Mouse (Mus musculus): ENCODE results near the gene Prpf8. TPM values are rescaled to one million over a fixed set of nuclear protein-coding genes. Genes with fewer than 3 reads are reported as not detected.

Gene Prpf8
- polyA plus RNA-seq, 1 experiment from 2014 or later = 15.8 TPM

DNA sequence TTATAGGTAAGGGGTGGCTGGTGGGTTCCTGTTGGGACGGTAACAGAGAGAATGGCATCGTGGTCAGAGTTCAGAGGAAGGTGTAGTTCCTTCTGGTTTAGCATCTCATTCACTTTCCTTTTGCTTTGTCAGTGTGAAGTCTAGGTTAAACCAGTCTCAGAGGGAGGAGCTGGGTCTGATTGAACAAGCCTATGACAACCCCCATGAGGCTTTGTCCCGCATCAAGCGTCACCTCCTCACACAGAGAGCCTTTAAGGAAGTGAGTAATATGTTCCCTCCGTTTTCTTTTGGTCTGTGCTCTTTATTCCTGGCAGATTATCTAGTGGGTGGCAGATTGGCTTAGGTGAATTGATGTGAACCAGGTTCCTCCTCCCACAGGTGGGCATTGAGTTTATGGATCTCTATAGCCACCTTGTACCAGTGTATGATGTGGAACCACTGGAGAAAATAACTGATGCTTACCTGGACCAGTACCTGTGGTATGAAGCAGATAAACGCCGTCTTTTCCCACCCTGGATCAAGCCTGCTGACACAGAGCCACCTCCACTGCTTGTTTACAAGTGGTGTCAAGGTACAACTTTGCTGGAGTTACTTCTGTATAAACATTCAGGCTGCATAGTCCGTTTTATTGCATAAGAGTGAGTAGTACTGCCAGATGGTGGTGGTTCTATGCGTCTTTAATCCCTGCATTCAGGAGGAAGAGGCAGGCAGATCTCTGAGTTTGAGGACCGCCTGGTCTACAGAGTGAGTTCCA is 7.9 kb downstream of the Prpf8 start:
- Histone ChIP-seq H3K27ac (replicated peaks) (no peak overlapping the region), H3K4me2 (replicated peaks; ENCODE audit: low read depth) (no peak overlapping the region), H3K9ac (ENCODE audit: low read length) (no peak overlapping the region), H3K27me3 (ENCODE audit: control insufficient read depth, insufficient read depth, low read length) (no peaks in the 10 kb centered on the region), H3K36me3 (ENCODE audit: control insufficient read depth, insufficient read depth, low read length) (peaks cover 77% of the 10 kb centered on the region), H3K4me1 (replicated peaks; ENCODE audit: control insufficient read depth, insufficient read depth) (no peaks in the 10 kb centered on the region), H3K9me3 (ENCODE audit: control insufficient read depth, low read length) (no peaks in the 10 kb centered on the region), H3K4me3 (ENCODE audit: low read depth, low read length) (no peak overlapping the region)
- no peak for DNase-seq (ENCODE audit: low spot score)
- peak; percentile 70 for ATAC-seq (ENCODE audit: low FRiP score, low TSS enrichment)
- 88% methylated on average over 10 of the region's 10 CpGs for WGBS
- TF ChIP-seq EP300 (optimal IDR thresholded peaks at IDR 0.05) (no peak), CTCF (IDR thresholded peaks at IDR 0.05; ENCODE audit: low read depth) (no peak)

DNA sequence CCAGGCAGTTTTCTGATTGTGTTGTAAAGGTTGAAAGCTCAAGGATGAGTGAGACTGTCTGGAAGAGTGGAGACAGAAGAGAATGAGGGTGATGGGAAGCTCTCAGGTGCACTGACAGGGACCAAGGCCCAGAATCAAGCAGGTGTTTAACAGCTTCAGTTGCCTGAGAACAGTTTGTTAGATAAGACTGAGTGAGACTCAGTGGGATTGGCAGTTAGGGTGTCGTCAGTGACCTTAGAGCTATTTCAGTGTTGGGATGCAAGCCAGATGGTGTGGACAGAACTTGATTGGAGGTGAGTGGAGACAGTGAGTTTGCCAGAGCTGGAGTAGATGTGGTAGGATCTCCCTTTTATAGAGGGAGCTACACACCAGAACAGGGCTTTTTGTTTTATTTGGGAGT is 11.5 kb downstream of the Prpf8 start:
- H3K36me3 ChIP-seq (ENCODE audit: control insufficient read depth, insufficient read depth, low read length) = peaks cover 75% of the 10 kb centered on the region
- H3K4me3 ChIP-seq (ENCODE audit: low read depth, low read length) = no peak overlapping the region
- H3K9ac ChIP-seq (ENCODE audit: low read length) = no peak overlapping the region
- no peaks in the 10 kb centered on the region for H3K27me3 ChIP-seq (ENCODE audit: control insufficient read depth, insufficient read depth, low read length)
- H3K9me3 ChIP-seq (ENCODE audit: control insufficient read depth, low read length) = no peaks in the 10 kb centered on the region
- no peak overlapping the region for H3K27ac ChIP-seq (replicated peaks)
- no peak overlapping the region for H3K4me2 ChIP-seq (replicated peaks; ENCODE audit: low read depth)
- ATAC-seq (ENCODE audit: low FRiP score, low TSS enrichment) (no peak), DNase-seq (ENCODE audit: low spot score) (no peak)
- 63% methylated on average over 1 of the region's 1 CpGs for WGBS
- H3K4me1 ChIP-seq (replicated peaks; ENCODE audit: control insufficient read depth, insufficient read depth) = no peaks in the 10 kb centered on the region
- no peak for TF ChIP-seq EP300 (optimal IDR thresholded peaks at IDR 0.05)
- no peak for TF ChIP-seq CTCF (IDR thresholded peaks at IDR 0.05; ENCODE audit: low read depth)

DNA sequence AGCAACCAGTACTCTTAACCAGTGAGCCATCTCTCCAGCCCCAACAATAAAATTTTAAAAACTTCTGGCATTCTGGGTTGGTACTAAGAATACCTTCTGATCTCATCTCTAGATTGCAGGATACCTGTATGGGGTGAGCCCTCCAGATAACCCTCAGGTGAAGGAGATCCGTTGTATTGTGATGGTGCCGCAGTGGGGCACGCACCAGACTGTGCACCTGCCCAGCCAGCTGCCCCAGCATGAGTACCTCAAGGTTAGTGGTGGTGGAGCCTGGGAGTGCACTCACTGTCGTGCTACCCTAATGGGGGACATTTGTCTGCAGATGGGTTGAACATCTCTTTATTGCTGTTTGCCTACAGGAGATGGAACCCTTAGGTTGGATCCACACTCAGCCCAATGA is 21.5 kb downstream of the Prpf8 start:
- Histone ChIP-seq H3K9me3 (ENCODE audit: control insufficient read depth, low read length) (no peaks in the 10 kb centered on the region), H3K36me3 (ENCODE audit: control insufficient read depth, insufficient read depth, low read length) (peaks cover 33% of the 10 kb centered on the region), H3K4me3 (ENCODE audit: low read depth, low read length) (no peak overlapping the region), H3K27me3 (ENCODE audit: control insufficient read depth, insufficient read depth, low read length) (no peaks in the 10 kb centered on the region), H3K9ac (ENCODE audit: low read length) (no peak overlapping the region), H3K27ac (replicated peaks) (no peak overlapping the region), H3K4me2 (replicated peaks; ENCODE audit: low read depth) (no peak overlapping the region), H3K4me1 (replicated peaks; ENCODE audit: control insufficient read depth, insufficient read depth) (peaks cover 3% of the 10 kb centered on the region; the same call in 1 of the 2 replicates)
- WGBS = 90% methylated on average over 4 of the region's 4 CpGs
- ATAC-seq (ENCODE audit: low FRiP score, low TSS enrichment) (no peak), DNase-seq (ENCODE audit: low spot score) (no peak)
- no peak for TF ChIP-seq EP300 (optimal IDR thresholded peaks at IDR 0.05)
- no peak for TF ChIP-seq CTCF (IDR thresholded peaks at IDR 0.05; ENCODE audit: low read depth)

DNA sequence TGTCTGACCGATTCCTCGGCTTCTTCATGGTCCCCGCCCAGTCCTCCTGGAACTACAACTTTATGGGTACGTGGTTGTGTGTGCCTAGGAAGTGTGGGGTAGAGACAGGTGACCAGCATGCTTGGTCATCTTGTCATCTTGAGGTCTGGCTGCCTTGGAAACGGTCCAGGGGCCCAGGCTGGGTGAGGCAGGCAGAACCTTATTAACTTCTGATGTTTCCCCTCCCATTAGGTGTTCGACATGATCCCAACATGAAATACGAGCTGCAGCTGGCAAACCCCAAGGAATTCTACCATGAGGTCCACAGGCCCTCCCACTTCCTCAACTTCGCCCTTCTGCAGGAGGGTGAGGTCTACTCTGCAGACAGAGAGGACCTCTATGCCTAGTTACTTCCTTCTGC is 22.3 kb downstream of the Prpf8 start:
- Histone ChIP-seq H3K27me3 (ENCODE audit: control insufficient read depth, insufficient read depth, low read length) (no peaks in the 10 kb centered on the region), H3K9me3 (ENCODE audit: control insufficient read depth, low read length) (no peaks in the 10 kb centered on the region), H3K36me3 (ENCODE audit: control insufficient read depth, insufficient read depth, low read length) (peaks cover 27% of the 10 kb centered on the region), H3K27ac (replicated peaks) (peak overlapping the region; percentile 95), H3K4me3 (ENCODE audit: low read depth, low read length) (no peak overlapping the region), H3K9ac (ENCODE audit: low read length) (no peak overlapping the region), H3K4me1 (replicated peaks; ENCODE audit: control insufficient read depth, insufficient read depth) (peaks cover 3% of the 10 kb centered on the region; the same call in 1 of the 2 replicates), H3K4me2 (replicated peaks; ENCODE audit: low read depth) (no peak overlapping the region)
- 55% methylated on average over 8 of the region's 8 CpGs for WGBS
- ATAC-seq (ENCODE audit: low FRiP score, low TSS enrichment) = no peak
- peak; percentile 36 for DNase-seq (ENCODE audit: low spot score)
- TF ChIP-seq CTCF (IDR thresholded peaks at IDR 0.05; ENCODE audit: low read depth) = no peak
- no peak for TF ChIP-seq EP300 (optimal IDR thresholded peaks at IDR 0.05)

DNA sequence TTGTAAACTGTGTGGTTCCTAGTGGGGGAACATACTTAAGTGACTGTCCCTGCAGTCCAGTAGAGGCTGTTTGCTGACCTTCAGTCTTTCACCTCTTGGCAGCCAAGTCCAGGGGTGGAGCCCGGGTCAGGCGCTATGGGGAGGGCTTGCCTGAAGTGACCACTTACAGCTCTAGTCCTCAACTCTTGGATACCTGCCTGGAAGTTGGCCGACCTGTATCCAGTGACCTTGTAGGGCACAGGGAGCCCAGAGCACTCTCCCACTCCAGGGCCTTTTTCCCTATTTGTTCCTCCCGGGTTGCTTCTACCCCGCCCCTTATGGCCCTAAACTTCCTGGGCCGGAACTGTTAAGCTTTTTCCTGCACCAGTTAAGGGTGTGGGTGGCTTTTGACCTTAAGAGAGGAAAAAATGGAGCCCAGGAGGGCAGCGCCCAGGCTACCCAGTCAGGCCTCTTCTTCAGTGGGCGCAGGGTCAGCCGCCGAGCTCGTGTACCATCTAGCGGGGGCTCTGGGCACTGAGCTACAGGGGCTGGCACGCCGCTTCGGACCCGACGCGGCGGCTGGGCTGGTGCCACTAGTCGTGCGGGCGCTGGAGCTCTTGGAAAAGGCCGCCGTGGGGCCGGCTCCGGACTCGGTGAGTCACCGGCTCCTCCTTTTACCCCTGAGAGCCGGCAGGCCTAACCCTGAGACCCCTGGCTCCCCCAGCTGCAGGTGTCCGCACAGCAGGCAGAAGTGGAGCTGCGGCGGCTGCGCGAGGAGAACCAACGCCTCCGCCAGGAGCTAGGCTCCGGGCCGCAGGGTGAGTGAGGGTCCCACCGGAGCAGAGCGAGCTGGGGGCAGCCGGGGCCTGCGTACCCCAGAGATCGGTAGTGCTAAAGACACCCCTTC is 23.4 kb downstream of the Prpf8 start, which contains the start of gene Rilp:
TSS of gene Rilp (plus strand) at position 354 of the 886 bp plus-strand sequence.
- 1% methylated on average over 41 of the region's 43 CpGs for WGBS
- DNase-seq (ENCODE audit: low spot score) = peak; percentile 76

More for the DNA sequence above, 23.4 kb downstream of the Prpf8 start, which contains the start of gene Rilp:
- Histone ChIP-seq H3K4me1 (replicated peaks; ENCODE audit: control insufficient read depth, insufficient read depth) (peaks cover 3% of the 10 kb centered on the region; the same call in 1 of the 2 replicates), H3K9ac (ENCODE audit: low read length) (peak within 1 kb of the TSS; percentile 68), H3K27ac (replicated peaks) (peak within 1 kb of the TSS; percentile 95), H3K4me3 (ENCODE audit: low read depth, low read length) (peak within 1 kb of the TSS; percentile 57), H3K4me2 (replicated peaks; ENCODE audit: low read depth) (peak within 1 kb of the TSS; percentile 99), H3K9me3 (ENCODE audit: control insufficient read depth, low read length) (no peaks in the 10 kb centered on the region), H3K27me3 (ENCODE audit: control insufficient read depth, insufficient read depth, low read length) (no peaks in the 10 kb centered on the region), H3K36me3 (ENCODE audit: control insufficient read depth, insufficient read depth, low read length) (peaks cover 21% of the 10 kb centered on the region)
- peak; percentile 74 for ATAC-seq (ENCODE audit: low FRiP score, low TSS enrichment)
- peak; percentile 56 for TF ChIP-seq CTCF (IDR thresholded peaks at IDR 0.05; ENCODE audit: low read depth)
- TF ChIP-seq EP300 (optimal IDR thresholded peaks at IDR 0.05) = peak; percentile 50
